Mouse (Mus musculus): ENCODE results near the gene Polr2g. TPM values are rescaled to one million over a fixed set of nuclear protein-coding genes. Genes with fewer than 3 reads are reported as not detected.
A peak's percentile ranks its signal among the peaks of the same experiment; 100 is the strongest.

Gene Polr2g
- 160 and 164 TPM in 2 replicates for polyA plus RNA-seq (2015; fragmentation: Nextera tagmentation; extraction: Ambion mirVana)

- Histone ChIP-seq H3K9ac (replicated peaks; ENCODE audit: low read depth, low read length) (peak within 1 kb of the TSS; percentile 66), H3K9me3 (ENCODE audit: control insufficient read depth, low read length) (no peaks in the 10 kb centered on the region), H3K27ac (ENCODE audit: low read length) (peak within 1 kb of the TSS; percentile 60), H3K36me3 (ENCODE audit: control insufficient read depth, insufficient read depth) (peaks cover 12% of the 10 kb centered on the region), H3K4me1 (replicated peaks; ENCODE audit: control insufficient read depth, insufficient read depth, low read length) (peaks cover 20% of the 10 kb centered on the region), H3K4me2 (ENCODE audit: low read length) (peak within 1 kb of the TSS; percentile 87), H3K4me3 (replicated peaks; ENCODE audit: low read length) (peak within 1 kb of the TSS; percentile 61), H3K27me3 (replicated peaks; ENCODE audit: control insufficient read depth, insufficient read depth, low read length) (no peaks in the 10 kb centered on the region)
- peak; percentile 61 for ATAC-seq
- WGBS = 2% methylated on average over 25 of the region's 25 CpGs
These were observed at the start of gene Polr2g for GRCm38 (mm10) chr19:8798264-8798946. Gene Polr2g, minus strand, starts transcription at chr19:8798577.

- H3K9ac ChIP-seq (replicated peaks; ENCODE audit: low read depth, low read length) = no peak overlapping the region
- H3K4me2 ChIP-seq (ENCODE audit: low read length) = no peak overlapping the region
- H3K4me3 ChIP-seq (replicated peaks; ENCODE audit: low read length) = no peak overlapping the region
- H3K36me3 ChIP-seq (ENCODE audit: control insufficient read depth, insufficient read depth) = peaks cover 16% of the 10 kb centered on the region
- 59% methylated on average over 5 of the region's 5 CpGs for WGBS
- H3K27ac ChIP-seq (ENCODE audit: low read length) = no peak overlapping the region
- no peaks in the 10 kb centered on the region for H3K9me3 ChIP-seq (ENCODE audit: control insufficient read depth, low read length)
- no peak for ATAC-seq
- H3K4me1 ChIP-seq (replicated peaks; ENCODE audit: control insufficient read depth, insufficient read depth, low read length) = peaks cover 22% of the 10 kb centered on the region
- no peaks in the 10 kb centered on the region for H3K27me3 ChIP-seq (replicated peaks; ENCODE audit: control insufficient read depth, insufficient read depth, low read length)
These were observed 46.2 kb upstream of the Polr2g start for GRCm38 (mm10) chr19:8844371-8845129.

GRCm38 (mm10) chr19:8842961-8843360 is 44.6 kb upstream of the Polr2g start:
- no peak overlapping the region for H3K9ac ChIP-seq (replicated peaks; ENCODE audit: low read depth, low read length)
- H3K9me3 ChIP-seq (ENCODE audit: control insufficient read depth, low read length) = no peaks in the 10 kb centered on the region
- 91% methylated on average over 6 of the region's 6 CpGs for WGBS
- peaks cover 14% of the 10 kb centered on the region for H3K36me3 ChIP-seq (ENCODE audit: control insufficient read depth, insufficient read depth)
- H3K27me3 ChIP-seq (replicated peaks; ENCODE audit: control insufficient read depth, insufficient read depth, low read length) = no peaks in the 10 kb centered on the region
- no peak overlapping the region for H3K27ac ChIP-seq (ENCODE audit: low read length)
- no peak overlapping the region for H3K4me3 ChIP-seq (replicated peaks; ENCODE audit: low read length)
- H3K4me2 ChIP-seq (ENCODE audit: low read length) = no peak overlapping the region
- ATAC-seq = no peak
- peaks cover 24% of the 10 kb centered on the region for H3K4me1 ChIP-seq (replicated peaks; ENCODE audit: control insufficient read depth, insufficient read depth, low read length)

- H3K27me3 ChIP-seq (replicated peaks; ENCODE audit: control insufficient read depth, insufficient read depth, low read length) = no peaks in the 10 kb centered on the region
- 0 out of 2 replicates have a peak, but pooled peaks cover 3% of the 10 kb centered on the region for H3K36me3 ChIP-seq (ENCODE audit: control insufficient read depth, insufficient read depth)
- peak overlapping the region; percentile 76 for H3K9ac ChIP-seq (replicated peaks; ENCODE audit: low read depth, low read length)
- H3K4me3 ChIP-seq (replicated peaks; ENCODE audit: low read length) = peak overlapping the region; percentile 74
- ATAC-seq = no peak
- 89% methylated on average over 7 of the region's 7 CpGs for WGBS
- no peaks in the 10 kb centered on the region for H3K9me3 ChIP-seq (ENCODE audit: control insufficient read depth, low read length)
- H3K4me1 ChIP-seq (replicated peaks; ENCODE audit: control insufficient read depth, insufficient read depth, low read length) = peaks cover 24% of the 10 kb centered on the region
- H3K27ac ChIP-seq (ENCODE audit: low read length) = no peak overlapping the region
- peak overlapping the region; percentile 91 for H3K4me2 ChIP-seq (ENCODE audit: low read length)
These were observed 42.6 kb upstream of the Polr2g start for GRCm38 (mm10) chr19:8841012-8841411.

GRCm38 (mm10) chr19:8839908-8840791 is 41.8 kb upstream of the Polr2g start:
- Histone ChIP-seq H3K27ac (ENCODE audit: low read length) (peak overlapping the region; percentile 98), H3K9me3 (ENCODE audit: control insufficient read depth, low read length) (no peaks in the 10 kb centered on the region), H3K9ac (replicated peaks; ENCODE audit: low read depth, low read length) (peak overlapping the region; percentile 76), H3K27me3 (replicated peaks; ENCODE audit: control insufficient read depth, insufficient read depth, low read length) (no peaks in the 10 kb centered on the region), H3K4me2 (ENCODE audit: low read length) (peak overlapping the region; percentile 91), H3K36me3 (ENCODE audit: control insufficient read depth, insufficient read depth) (peaks cover 4% of the 10 kb centered on the region; the same call in 1 of the 2 replicates), H3K4me1 (replicated peaks; ENCODE audit: control insufficient read depth, insufficient read depth, low read length) (peaks cover 24% of the 10 kb centered on the region), H3K4me3 (replicated peaks; ENCODE audit: low read length) (peak overlapping the region; percentile 74)
- ATAC-seq = peak; percentile 18
- 10% methylated on average over 29 of the region's 29 CpGs for WGBS

GRCm38 (mm10) chr19:8839103-8839907 is 40.9 kb upstream of the Polr2g start, which contains the start of gene Gng3:
Gene Gng3, minus strand, starts transcription at chr19:8839194.
- Histone ChIP-seq H3K4me3 (replicated peaks; ENCODE audit: low read length) (peak within 1 kb of the TSS; percentile 74), H3K9ac (replicated peaks; ENCODE audit: low read depth, low read length) (peak within 1 kb of the TSS; percentile 76), H3K9me3 (ENCODE audit: control insufficient read depth, low read length) (no peaks in the 10 kb centered on the region), H3K4me2 (ENCODE audit: low read length) (peak within 1 kb of the TSS; percentile 91), H3K27ac (ENCODE audit: low read length) (peak within 1 kb of the TSS; percentile 98), H3K4me1 (replicated peaks; ENCODE audit: control insufficient read depth, insufficient read depth, low read length) (peaks cover 22% of the 10 kb centered on the region), H3K27me3 (replicated peaks; ENCODE audit: control insufficient read depth, insufficient read depth, low read length) (no peaks in the 10 kb centered on the region), H3K36me3 (ENCODE audit: control insufficient read depth, insufficient read depth) (peaks cover 9% of the 10 kb centered on the region)
- ATAC-seq = peak; percentile 83
- 23% methylated on average over 11 of the region's 11 CpGs for WGBS

GRCm38 (mm10) chr19:8838041-8838730 is 39.8 kb upstream of the Polr2g start:
- no peaks in the 10 kb centered on the region for H3K9me3 ChIP-seq (ENCODE audit: control insufficient read depth, low read length)
- peaks cover 22% of the 10 kb centered on the region for H3K4me1 ChIP-seq (replicated peaks; ENCODE audit: control insufficient read depth, insufficient read depth, low read length)
- H3K4me3 ChIP-seq (replicated peaks; ENCODE audit: low read length) = peak overlapping the region; percentile 74
- H3K27me3 ChIP-seq (replicated peaks; ENCODE audit: control insufficient read depth, insufficient read depth, low read length) = no peaks in the 10 kb centered on the region
- no peak for ATAC-seq
- H3K4me2 ChIP-seq (ENCODE audit: low read length) = peak overlapping the region; percentile 91
- peak overlapping the region; percentile 76 for H3K9ac ChIP-seq (replicated peaks; ENCODE audit: low read depth, low read length)
- WGBS = 8% methylated on average over 15 of the region's 15 CpGs
- peak overlapping the region; percentile 98 for H3K27ac ChIP-seq (ENCODE audit: low read length)
- H3K36me3 ChIP-seq (ENCODE audit: control insufficient read depth, insufficient read depth) = peaks cover 11% of the 10 kb centered on the region

- Histone ChIP-seq H3K9ac (replicated peaks; ENCODE audit: low read depth, low read length) (peak within 1 kb of the TSS; percentile 76), H3K9me3 (ENCODE audit: control insufficient read depth, low read length) (no peaks in the 10 kb centered on the region), H3K4me1 (replicated peaks; ENCODE audit: control insufficient read depth, insufficient read depth, low read length) (peaks cover 22% of the 10 kb centered on the region), H3K4me3 (replicated peaks; ENCODE audit: low read length) (peak within 1 kb of the TSS; percentile 74), H3K4me2 (ENCODE audit: low read length) (peak within 1 kb of the TSS; percentile 91), H3K27me3 (replicated peaks; ENCODE audit: control insufficient read depth, insufficient read depth, low read length) (no peaks in the 10 kb centered on the region), H3K27ac (ENCODE audit: low read length) (peak within 1 kb of the TSS; percentile 98), H3K36me3 (ENCODE audit: control insufficient read depth, insufficient read depth) (peaks cover 13% of the 10 kb centered on the region)
- WGBS = under 1% methylated on average over 38 of the region's 38 CpGs
- peak; percentile 72 for ATAC-seq
These were observed 38.9 kb upstream of the Polr2g start, which contains the start of gene Bscl2 for GRCm38 (mm10) chr19:8837251-8837791. Gene Bscl2, plus strand, starts transcription at chr19:8837467.

Measured in forebrain, embryonic 16.5 days (tissue).